Mouse (Mus musculus) CH12.LX (cell line): ENCODE data around the gene Sell.

Experiments
- CHD2 ChIP-seq: IDR thresholded peaks from 2 replicates; pipeline ENCODE4 v1.6.1; 2011; ENCODE audit warnings: low read length, improper control_type of control experiment
- CTCF ChIP-seq, 2 experiments: IDR thresholded peaks in 1 of 2; conservative IDR thresholded peaks in 1 of 2; 2 replicates each; pipeline ENCODE4 v1.5.1; 2011 to 2012; ENCODE audit warnings: low read depth in 2 of 2, low read length in 2 of 2, improper control_type of control experiment in 1 of 2, inconsistent platforms in 1 of 2, mild to moderate bottlenecking in 1 of 2, moderate library complexity in 1 of 2
- EP300 ChIP-seq: IDR thresholded peaks from 2 replicates; pipeline ENCODE4 v1.6.1; 2011; ENCODE audit warnings: low read length, improper control_type of control experiment
- KAT2A ChIP-seq: IDR thresholded peaks from 2 replicates; pipeline ENCODE4 v1.6.1; 2012; ENCODE audit warnings: low read length, improper control_type of control experiment, inconsistent platforms; ENCODE audit not compliant: insufficient replicate concordance
- MAFK ChIP-seq: IDR thresholded peaks from 2 replicates; pipeline ENCODE4 v1.6.1; 2011; ENCODE audit warnings: low read length, improper control_type of control experiment; ENCODE audit not compliant: insufficient replicate concordance
- MAX ChIP-seq: IDR thresholded peaks from 2 replicates; pipeline ENCODE4 v1.6.1; 2011; ENCODE audit warnings: low read length, improper control_type of control experiment
- MAZ ChIP-seq: IDR thresholded peaks from 2 replicates; pipeline ENCODE4 v1.6.1; 2012; ENCODE audit warnings: low read depth, mild to moderate bottlenecking, inconsistent platforms, low read length, improper control_type of control experiment, moderate library complexity
- MXI1 ChIP-seq: IDR thresholded peaks from 2 replicates; pipeline ENCODE4 v1.6.1; 2011; ENCODE audit warnings: mild to moderate bottlenecking, low read depth, low read length, improper control_type of control experiment
- PAX5 ChIP-seq: IDR thresholded peaks from 2 replicates; pipeline ENCODE4 v1.6.1; 2012; ENCODE audit warnings: low read length, inconsistent platforms, mixed read lengths
- POLR2A ChIP-seq: IDR thresholded peaks from 2 replicates; pipeline ENCODE4 v1.6.1; 2011; ENCODE audit warnings: low read depth, mild to moderate bottlenecking, improper control_type of control experiment, low read length
- UBTF ChIP-seq: IDR thresholded peaks from 2 replicates; pipeline ENCODE4 v1.6.1; 2012; ENCODE audit warnings: low read depth, mild to moderate bottlenecking, inconsistent platforms, low read length, improper control_type of control experiment, moderate library complexity
- USF1 ChIP-seq: IDR thresholded peaks from 2 replicates; pipeline ENCODE4 v1.6.1; 2014; ENCODE audit warnings: low read depth, mild to moderate bottlenecking, inconsistent platforms, low read length, improper control_type of control experiment
- ZKSCAN1 ChIP-seq: IDR thresholded peaks from 2 replicates; pipeline ENCODE4 v1.6.1; 2012; ENCODE audit warnings: low read depth, inconsistent platforms, low read length, improper control_type of control experiment, borderline replicate concordance

GRCm38 (mm10) chr1:164117869-164118268, 56.1 kb downstream of the Sell start:
- no peak for TF ChIP-seq CHD2
- no peak for TF ChIP-seq KAT2A
- no peak for TF ChIP-seq CTCF (conservative IDR thresholded peaks at IDR 0.05 in 1 of 2, IDR thresholded peaks at IDR 0.05 in 1 of 2; ENCODE audit: low read depth in 2 of 2, low read length in 2 of 2)
- no peak for TF ChIP-seq USF1
- TF ChIP-seq UBTF = no peak
- no peak for TF ChIP-seq PAX5
- TF ChIP-seq MAFK = no peak
- no peak for TF ChIP-seq POLR2A
- no peak for TF ChIP-seq MAZ
- no peak for TF ChIP-seq EP300
- no peak for TF ChIP-seq ZKSCAN1
- TF ChIP-seq MXI1 = no peak
- no peak for TF ChIP-seq MAX
